Mouse (Mus musculus): ENCODE measurements at regions not wholly inside any gene's neighbourhood (a gene's known extent, or its start where the extent isn't known, plus 50 kb on each side); places are given as distances from the start of the nearest gene placed in this dataset.

DNA sequence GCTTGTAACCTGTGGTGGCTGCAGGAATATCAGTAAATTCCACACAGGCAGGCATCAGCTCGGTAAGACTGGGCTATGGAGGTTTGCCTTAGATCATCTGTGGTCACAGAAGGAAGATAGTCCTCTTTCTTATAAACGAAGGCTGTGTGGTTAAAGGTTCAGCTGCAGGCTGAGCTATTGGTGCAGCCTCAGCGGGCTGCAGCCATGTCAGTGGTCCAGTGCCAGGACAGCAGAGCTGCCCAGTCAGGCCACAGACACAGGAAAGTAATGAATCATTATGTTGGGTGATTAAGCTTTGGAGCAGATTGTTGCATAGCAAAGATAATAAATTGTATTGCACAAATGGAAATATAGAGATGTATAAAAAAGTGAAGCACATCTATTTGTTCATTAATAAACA, 57.0 kb upstream of the Vangl1 start:
- Histone ChIP-seq H3K4me2 (no peak overlapping the region), H3K9me3 (no peaks in the 10 kb centered on the region), H3K4me3 (no peak overlapping the region), H3K36me3 (no peaks in the 10 kb centered on the region), H3K4me1 (replicated peaks) (peaks cover 3% of the 10 kb centered on the region; the same call in 1 of the 2 replicates), H3K27me3 (no peaks in the 10 kb centered on the region), H3K27ac (no peak overlapping the region), H3K9ac (no peak overlapping the region)
- no peak for ATAC-seq (ENCODE audit: low FRiP score)
- 83% methylated on average over 3 of the region's 3 CpGs for WGBS

Measured in hindbrain, embryonic 13.5 days (tissue).